Mouse (Mus musculus) lung, embryonic 14.5 days (tissue): Measurements from ENCODE around the gene Rhd. TPM values are rescaled to one million over a fixed set of nuclear protein-coding genes. Genes with fewer than 3 reads are reported as not detected.

ENCODE experiments used
- ATAC-seq: fragments of 200-750 bp; cut with Nextera tagmentation; 2 replicates; pipeline ENCODE4 v1.8.0; 2017; ENCODE audit warnings: mild to moderate bottlenecking, moderate TSS enrichment, moderate library complexity; ENCODE audit not compliant: insufficient read depth
- DNase-seq: peaks from one replicate; pipeline ENCODE4 v3.0.0-alpha.2; 2015
- H3K27ac ChIP-seq: fragments of 300-500 bp; sonication (generic); 2 replicates; pipeline ENCODE4 v1.5.1; 2014; ENCODE audit warnings: low read depth, mild to moderate bottlenecking, moderate library complexity
- H3K27me3 ChIP-seq: fragments of 300-500 bp; sonication (generic); 2 replicates; pipeline ENCODE4 v1.6.1; 2014; ENCODE audit warnings: low read length, control low read depth; ENCODE audit not compliant: insufficient read depth
- H3K36me3 ChIP-seq: fragments of 300-500 bp; sonication (generic); 2 replicates; pipeline ENCODE4 v1.6.1; 2014; ENCODE audit warnings: control low read depth; ENCODE audit not compliant: insufficient read depth
- H3K4me1 ChIP-seq: fragments of 300-500 bp; sonication (generic); 2 replicates; pipeline ENCODE4 v1.6.1; 2014; ENCODE audit warnings: antibody characterized with exemption, control low read depth; ENCODE audit not compliant: insufficient read depth
- H3K4me2 ChIP-seq: fragments of 300-500 bp; sonication (generic); 2 replicates; pipeline ENCODE4 v1.6.1; 2014; ENCODE audit warnings: mild to moderate bottlenecking
- H3K4me3 ChIP-seq: fragments of 300-500 bp; sonication (generic); 2 replicates; pipeline ENCODE4 v1.5.1; 2014; ENCODE audit warnings: low read depth, low read length
- H3K9ac ChIP-seq: fragments of 300-500 bp; sonication (generic); 2 replicates; pipeline ENCODE4 v1.6.1; 2014
- H3K9me3 ChIP-seq: fragments of 300-500 bp; sonication (generic); 2 replicates; pipeline ENCODE4 v1.6.1; 2016; ENCODE audit warnings: low read depth, low read length, control low read depth
- CTCF ChIP-seq: IDR thresholded peaks from 2 replicates; pipeline ENCODE4 v1.5.1; 2016; ENCODE audit warnings: antibody characterized with exemption, low read depth
- WGBS: fragments of 180-500 bp; shearing (Covaris S2); extraction: QIAGEN DNeasy Blood & Tissue Kit; methylation state at CpG from one replicate; pipeline ENCODE4 v1.1.7; 2014; 5-methylcytosine and 5-hydroxymethylcytosine counted together
- polyA plus RNA-seq: library from polyadenylated mRNA; unstranded; fragments of >200 nt; fragmentation: Nextera tagmentation; extraction: Ambion mirVana; gene quantifications from 2 replicates; pipeline ENCODE4 v1.2.1, GENCODE M21; 2014

Gene Rhd
- polyA plus RNA-seq, 1 experiment from 2014 or later, result 1.7 TPM

- Histone ChIP-seq H3K4me1 (peaks cover 5% of the 10 kb centered on the region; the same call in 1 of the 2 replicates), H3K9me3 (no peaks in the 10 kb centered on the region), H3K36me3 (no peaks in the 10 kb centered on the region), H3K27ac (no peak overlapping the region), H3K27me3 (peaks cover 16% of the 10 kb centered on the region; the same call in 1 of the 2 replicates), H3K4me2 (0 out of 2 replicates have a peak overlapping the region, but pooled peaks have one; percentile 6), H3K4me3 (no peak overlapping the region), H3K9ac (no peak overlapping the region)
- no peak for TF ChIP-seq CTCF
- DNase-seq, result peak; percentile 35
- WGBS, result 25% methylated on average over 27 of the region's 27 CpGs
- ATAC-seq, result 0 out of 2 replicates have a peak, but pooled peaks have one; percentile 50
Measured at GRCm38 (mm10) chr4:134943758-134944538, 79.6 kb downstream of the Rhd start.

Other genes with a start within 250 kb of the Rhd start
- gene Man1c1, start 160.2 kb upstream of the Rhd start, polyA plus RNA-seq, result 3.3 and 4.3 TPM in 2 replicates
- gene Ldlrap1, start 96.5 kb upstream of the Rhd start, polyA plus RNA-seq, result 21.2 and 22.2 TPM in 2 replicates
- gene Maco1, start 11.2 kb upstream of the Rhd start, polyA plus RNA-seq, result 34.4 and 36.5 TPM in 2 replicates
- gene Tmem50a, start 50.5 kb downstream of the Rhd start, polyA plus RNA-seq, result 151 and 155 TPM in 2 replicates
- 341 and 344 TPM in 2 replicates for gene Rsrp1, start 59.1 kb downstream of the Rhd start, polyA plus RNA-seq
- 59.6 and 63.2 TPM in 2 replicates for gene Syf2, start 66.4 kb downstream of the Rhd start, polyA plus RNA-seq